Mouse (Mus musculus) cerebellum, adult 8-10 months (tissue): ENCODE results near the gene 2210407C18Rik.

Source experiments
- DNase-seq: peaks from one replicate; pipeline ENCODE4 v3.0.0; 2022

2210407C18Rik gene

DNA sequence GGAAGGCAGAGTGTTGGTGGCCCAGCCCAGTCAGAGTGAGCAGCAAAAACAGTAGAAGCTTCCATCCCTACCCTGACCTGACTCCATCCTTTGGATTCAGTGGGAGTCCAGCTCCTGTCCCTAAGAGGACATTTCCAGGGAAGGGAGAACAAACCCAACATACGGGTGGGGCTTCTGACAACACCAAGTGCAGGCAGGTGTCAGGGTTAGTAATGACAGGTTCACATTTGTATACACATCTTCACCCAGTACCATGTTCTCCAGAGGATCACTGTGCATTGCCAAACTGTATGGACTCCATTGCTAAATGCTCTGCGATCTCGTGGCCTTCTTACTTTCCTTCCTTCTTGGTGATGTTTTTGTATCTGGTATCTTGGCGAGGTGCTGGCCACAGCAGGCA is at the start of gene 2210407C18Rik:
Gene 2210407C18Rik, minus strand, starts transcription at position 101 of the 400 bp plus-strand sequence.
- no peak for DNase-seq

DNA sequence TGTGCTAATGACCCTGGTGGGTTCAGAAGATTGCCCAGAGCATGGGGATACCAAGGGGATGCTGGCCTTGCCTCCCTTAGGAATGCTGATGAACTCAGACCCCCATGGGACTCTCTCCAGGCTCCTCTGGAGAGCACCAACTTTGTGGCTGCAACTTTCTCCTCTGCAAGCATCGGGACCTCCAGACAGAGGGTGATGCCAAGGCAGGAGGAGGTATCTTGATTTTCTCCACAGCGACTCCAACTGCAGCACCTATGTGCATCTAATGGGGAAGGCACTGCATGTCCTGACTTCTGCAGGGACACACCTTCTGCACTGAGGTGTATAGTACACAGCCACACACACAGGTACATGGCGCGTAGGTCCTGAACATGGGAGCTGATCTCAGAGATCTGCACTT is 42.7 kb upstream of the 2210407C18Rik start, which contains the start of gene Olfr322:
Gene Olfr322, plus strand, starts transcription at position 187 of the 400 bp plus-strand sequence.
- no peak for DNase-seq

GRCm38 (mm10) chr11:58655151-58655550 is 39.3 kb upstream of the 2210407C18Rik start:
- no peak for DNase-seq

DNA sequence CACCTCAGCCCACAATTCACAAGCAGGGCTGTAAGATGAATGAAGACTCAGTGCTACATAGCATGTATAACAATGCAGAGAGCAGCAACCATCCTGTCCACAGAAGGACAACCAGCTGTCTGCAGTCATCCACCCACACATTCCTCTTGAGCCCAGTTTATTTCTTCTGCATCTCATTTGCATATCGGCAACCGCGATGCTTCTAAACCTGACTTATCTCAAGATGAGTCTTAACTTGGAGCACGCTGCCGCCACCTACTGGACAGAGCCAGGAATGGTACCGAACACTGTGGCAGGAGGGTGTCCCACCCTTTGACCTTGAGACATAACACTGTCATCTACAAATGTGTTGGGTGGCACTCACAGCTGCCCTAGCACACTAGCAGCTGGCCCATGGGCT is 27.5 kb upstream of the 2210407C18Rik start:
- DNase-seq, result peak; percentile 2

DNA sequence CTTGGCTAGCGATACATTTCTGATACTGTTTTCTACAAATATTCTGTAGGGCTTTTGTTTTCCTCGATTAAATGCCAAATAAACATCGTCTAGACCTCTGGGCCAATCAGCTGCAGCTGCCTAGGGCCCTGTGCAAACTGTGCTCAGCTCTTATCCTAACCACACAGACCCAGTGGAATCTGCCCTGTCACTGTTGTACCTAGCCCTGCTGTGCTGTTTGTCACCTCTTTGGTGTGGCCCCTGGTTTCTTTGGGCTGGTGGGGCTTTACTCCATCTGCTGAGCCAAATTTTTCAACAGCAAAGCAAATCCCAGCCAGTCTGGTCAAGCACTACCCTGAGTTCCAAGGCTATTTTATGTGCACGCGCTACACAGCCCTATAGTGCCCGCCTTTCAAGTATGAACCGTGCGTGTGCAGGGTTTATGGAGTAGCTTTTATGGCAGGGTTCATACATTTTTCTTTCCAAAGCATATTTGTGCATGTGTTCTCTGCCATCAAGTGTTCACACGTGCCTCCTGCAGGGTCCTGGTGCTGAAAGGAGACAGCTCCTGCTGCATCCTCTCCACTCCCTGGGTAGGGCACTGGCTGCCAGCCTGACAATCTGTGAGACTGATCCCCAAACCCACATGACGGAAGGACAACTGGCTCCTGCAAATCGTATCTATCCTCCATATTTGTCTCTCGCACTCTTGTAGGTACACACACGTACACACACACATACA is 25.9 kb upstream of the 2210407C18Rik start:
- no peak for DNase-seq

- DNase-seq, result no peak
These were observed 25.2 kb upstream of the 2210407C18Rik start for GRCm38 (mm10) chr11:58641057-58641456.

DNA sequence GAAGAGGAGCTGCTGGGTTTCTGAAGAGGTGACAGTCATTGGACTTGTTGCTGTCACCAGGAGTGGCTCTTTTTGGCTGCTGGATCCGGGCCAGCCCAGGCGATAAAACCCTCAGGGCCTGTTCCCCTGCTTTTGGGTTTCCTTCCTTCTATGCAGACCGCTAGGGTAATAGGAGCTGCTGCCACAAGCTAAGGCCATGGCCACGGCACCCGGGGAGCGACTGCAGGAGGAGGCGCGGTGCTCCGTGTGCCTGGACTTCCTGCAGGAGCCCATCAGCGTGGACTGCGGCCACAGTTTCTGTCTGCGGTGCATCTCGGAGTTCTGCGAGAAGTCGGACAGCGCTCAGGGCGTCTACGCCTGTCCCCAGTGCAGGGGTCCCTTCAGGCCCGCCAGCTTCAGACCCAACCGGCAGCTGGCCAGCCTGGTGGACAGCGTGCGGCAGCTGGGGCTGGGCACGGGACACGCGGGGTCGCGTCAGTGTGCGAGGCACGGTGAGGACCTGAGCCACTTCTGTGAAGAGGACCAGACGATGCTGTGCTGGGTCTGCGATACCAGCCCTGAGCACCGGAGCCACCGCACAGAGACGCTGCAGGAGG is 24.5 kb upstream of the 2210407C18Rik start, which contains the start of gene Trim58:
Gene Trim58, plus strand, starts transcription at position 194 of the 596 bp plus-strand sequence.
- DNase-seq, result peak; percentile 0

- DNase-seq, result no peak
These were observed 22.4 kb upstream of the 2210407C18Rik start for GRCm38 (mm10) chr11:58638176-58638701.

DNA sequence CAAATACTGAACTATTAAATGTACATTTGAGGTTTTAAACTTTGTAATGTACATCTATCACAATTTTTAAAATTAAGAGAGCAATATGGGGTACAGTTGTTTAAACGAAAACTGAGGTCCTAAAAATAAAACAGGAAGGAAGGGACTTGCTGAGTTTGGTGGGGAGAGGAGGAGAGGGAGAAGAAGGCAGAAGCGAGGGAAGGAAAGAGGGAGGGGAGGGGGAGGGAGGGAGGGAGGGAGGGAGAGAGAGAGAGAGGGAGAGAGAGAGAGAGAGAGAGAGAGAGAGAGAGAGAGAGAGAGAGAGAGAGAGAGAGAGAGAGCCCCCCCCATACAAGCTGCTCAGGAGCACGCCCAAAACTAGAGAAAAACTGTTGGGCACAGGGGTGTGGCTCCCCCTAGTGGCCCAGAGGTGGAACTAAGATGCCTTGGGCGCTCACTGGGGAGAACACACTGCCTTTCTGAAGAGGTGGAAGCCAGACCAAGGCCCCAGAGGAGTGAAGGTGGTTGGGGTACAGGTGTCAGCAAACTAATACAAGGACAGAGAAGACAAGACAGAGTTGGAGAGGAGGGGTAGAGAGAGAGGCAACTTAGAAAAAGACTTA is 20.6 kb upstream of the 2210407C18Rik start:
- DNase-seq, result peak; percentile 5

- no peak for DNase-seq
These were observed 19.0 kb upstream of the 2210407C18Rik start for GRCm38 (mm10) chr11:58634878-58635277.

GRCm38 (mm10) chr11:58630401-58630800 is 14.5 kb upstream of the 2210407C18Rik start, which contains the start of gene Olfr323:
Olfr323 (minus strand) TSS chr11:58630501.
- no peak for DNase-seq

DNA sequence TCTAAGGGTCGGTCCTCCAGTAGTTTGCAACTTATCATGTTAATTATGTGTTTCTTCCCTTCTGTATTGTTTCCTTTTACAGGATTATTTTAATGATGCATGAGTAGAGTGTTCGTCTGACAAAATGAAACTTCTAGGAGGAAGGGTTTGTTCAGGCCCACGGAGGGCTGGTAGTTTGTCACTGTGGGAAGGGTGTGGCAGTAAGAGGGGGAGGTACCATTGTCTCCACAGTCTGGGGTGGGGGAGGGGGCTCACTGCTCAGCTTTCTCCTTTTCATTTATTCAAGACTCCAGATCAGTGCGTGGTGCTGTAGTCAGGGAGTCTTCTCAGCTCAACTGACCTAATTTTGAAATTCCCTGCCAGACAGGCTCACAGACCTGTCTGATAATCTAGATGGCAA is 10.3 kb upstream of the 2210407C18Rik start:
- DNase-seq, result no peak

DNA sequence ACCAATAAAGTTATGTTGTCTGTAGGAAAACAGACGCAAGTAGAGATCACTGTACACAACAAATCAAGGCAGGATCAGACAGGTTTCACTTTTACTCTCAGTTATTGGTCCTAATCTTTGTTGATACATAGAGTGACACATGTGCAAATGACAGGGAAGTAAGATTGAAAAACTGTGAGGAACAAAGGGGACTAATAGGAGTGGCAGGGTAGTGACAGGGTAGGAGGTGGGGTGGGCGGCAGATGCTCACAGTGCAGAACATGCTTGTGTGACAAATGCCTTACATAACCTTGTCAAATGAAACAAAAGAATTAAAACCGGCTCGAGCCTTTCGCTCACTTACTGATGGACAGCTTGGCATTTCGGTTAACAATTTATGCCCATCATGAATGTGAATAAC is 2.9 kb upstream of the 2210407C18Rik start:
- no peak for DNase-seq

GRCm38 (mm10) chr11:58618369-58618768 is 2.5 kb upstream of the 2210407C18Rik start:
- DNase-seq, result no peak

- no peak for DNase-seq
These were observed 1.3 kb downstream of the 2210407C18Rik start for GRCm38 (mm10) chr11:58614526-58614925.

DNA sequence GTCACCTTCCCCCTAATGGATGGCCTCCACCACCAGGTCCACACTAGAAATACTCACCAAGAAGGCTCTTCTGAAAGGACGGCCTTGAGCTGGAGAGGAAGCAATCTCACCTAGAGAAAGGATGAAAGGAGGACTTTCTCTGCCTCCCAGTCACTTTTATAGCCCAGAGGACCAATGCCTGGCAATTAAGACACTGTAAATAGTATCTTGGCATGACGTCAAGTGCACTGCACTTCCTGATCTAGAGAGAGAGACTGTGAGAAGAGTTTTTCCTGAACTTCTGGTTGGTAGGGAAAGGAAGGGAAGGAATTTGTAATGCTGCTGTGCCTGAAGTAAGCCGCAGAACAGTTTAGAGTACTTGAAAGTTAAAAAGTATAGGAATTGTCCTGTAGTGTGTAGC is 2.5 kb downstream of the 2210407C18Rik start:
- DNase-seq, result no peak

- DNase-seq, result no peak
These were observed 8.8 kb downstream of the 2210407C18Rik start for GRCm38 (mm10) chr11:58607030-58607429.

DNA sequence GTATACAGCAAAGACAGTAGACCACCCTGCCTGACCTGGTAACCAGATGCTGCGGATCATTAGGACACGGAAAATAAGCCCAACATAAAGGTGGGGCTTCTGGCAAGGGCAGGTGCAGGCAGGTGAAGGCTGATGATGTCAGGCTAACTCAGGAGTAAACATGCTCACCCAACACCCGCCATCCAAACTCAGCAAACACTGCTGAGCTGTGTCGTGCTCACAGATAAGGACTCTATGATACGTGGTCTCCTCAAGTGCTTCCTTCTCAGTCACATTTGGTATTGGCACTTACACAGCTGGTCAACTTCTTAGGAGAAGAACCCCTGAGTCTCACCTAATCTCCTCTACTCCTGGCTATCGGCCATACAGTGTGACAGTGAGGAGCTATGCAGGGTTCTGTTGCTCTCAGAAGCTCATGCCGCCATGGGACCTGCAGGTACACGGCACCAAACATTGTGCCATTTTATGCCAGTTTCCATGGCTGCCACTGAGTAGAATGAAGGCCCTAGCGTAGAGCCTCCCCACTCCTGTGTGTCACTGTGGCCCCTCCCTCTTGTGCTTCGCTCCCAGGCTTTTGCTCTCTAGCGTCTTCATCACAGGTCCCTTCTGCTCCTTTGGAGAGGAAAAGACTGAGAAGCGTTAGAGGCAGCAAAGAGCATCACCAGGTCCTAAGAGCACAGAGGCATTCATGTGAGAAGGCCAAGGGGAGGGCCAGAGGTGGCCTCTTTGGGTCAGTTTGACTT is 9.5 kb downstream of the 2210407C18Rik start:
- no peak for DNase-seq

DNA sequence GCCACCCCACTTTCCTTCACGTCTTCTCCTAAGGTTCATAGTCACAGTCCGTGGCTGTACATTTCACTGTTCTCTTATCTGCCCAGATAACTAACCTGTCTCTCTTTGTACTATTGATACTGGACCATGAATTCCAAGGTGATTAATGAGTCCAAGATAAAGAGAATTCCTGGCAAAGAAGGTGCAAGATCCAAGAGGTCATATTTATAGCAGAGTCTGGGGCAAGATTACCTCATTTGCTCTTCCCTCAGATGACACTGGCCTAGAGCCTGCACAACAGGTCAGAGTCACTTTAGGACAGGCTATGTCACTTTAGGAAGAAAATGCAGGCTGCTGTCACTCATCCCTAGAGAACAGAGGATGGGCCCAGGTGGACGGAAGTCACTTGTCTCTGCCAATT is 10.6 kb downstream of the 2210407C18Rik start:
- no peak for DNase-seq

DNA sequence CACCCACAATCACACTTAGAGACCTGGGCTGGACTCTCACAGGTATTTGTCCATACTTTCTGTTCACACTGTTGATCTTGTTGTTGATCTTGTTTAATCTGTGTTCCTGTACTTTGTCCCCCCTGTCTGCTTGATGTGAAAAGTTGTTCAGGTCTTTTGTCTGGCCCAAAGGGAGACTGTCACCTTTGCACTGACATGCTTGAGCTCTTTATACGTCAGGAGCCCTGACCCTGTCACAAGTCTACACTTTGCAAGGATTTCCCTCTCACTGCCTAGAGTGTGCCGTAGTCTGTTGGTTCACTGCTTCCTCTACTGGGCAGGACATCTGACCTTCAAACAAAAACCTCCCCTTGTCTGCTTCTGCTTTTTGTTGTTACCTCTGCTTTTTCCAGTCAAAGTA is 11.2 kb downstream of the 2210407C18Rik start:
- no peak for DNase-seq

GRCm38 (mm10) chr11:58602800-58603560 is 12.9 kb downstream of the 2210407C18Rik start:
- no peak for DNase-seq

DNA sequence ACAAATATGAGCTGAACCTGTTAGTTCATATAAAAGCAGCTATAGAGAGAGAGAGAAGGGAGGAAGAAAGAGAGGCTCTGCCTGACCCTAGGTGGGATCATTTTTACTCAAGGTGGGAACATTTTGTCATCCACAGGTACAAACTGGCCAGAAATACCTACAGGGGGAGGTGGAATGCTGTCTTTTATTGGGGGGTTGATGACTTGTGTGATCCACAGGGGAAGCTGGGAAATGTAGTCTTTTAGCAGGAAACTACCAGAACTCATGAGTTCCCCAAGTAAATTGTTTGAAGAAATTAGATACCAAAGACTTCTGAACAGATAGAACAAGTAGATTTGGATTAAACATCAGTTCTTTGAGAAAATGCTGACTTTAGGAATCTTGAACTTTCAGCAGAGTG is 13.8 kb downstream of the 2210407C18Rik start:
- DNase-seq, result no peak
